Mouse (Mus musculus) c-Kit-positive CD71-negative TER-119-negative erythroid progenitor cells, embryonic 14.5 days (primary cell): ENCODE measurements around the gene Trim14.

ENCODE experiments used
- DNase-seq: peaks from one replicate; pipeline ENCODE4 v3.0.0-alpha.2; 2013; ENCODE audit warnings: low read depth

The Trim14 gene

DNA sequence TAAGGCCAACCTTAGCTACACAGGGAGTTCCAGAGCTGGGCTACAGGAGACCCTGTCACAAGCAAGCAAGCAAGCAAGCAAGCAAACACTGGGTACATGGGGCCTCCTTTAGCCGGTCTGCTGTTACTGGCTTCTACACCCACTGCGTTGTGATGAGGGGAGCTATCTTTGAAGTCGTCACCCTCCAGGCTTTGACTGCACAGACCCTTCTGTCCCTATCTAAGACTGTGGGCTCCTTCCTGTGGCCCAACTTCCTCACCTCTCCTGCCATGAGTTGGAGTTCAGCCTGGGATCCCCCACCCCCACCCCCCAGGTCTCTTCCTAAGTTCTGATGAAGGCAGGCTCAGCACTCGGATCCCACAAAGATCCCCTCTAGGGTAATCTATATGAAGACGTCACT is 26.1 kb upstream of the Trim14 start:
- no peak for DNase-seq

DNA sequence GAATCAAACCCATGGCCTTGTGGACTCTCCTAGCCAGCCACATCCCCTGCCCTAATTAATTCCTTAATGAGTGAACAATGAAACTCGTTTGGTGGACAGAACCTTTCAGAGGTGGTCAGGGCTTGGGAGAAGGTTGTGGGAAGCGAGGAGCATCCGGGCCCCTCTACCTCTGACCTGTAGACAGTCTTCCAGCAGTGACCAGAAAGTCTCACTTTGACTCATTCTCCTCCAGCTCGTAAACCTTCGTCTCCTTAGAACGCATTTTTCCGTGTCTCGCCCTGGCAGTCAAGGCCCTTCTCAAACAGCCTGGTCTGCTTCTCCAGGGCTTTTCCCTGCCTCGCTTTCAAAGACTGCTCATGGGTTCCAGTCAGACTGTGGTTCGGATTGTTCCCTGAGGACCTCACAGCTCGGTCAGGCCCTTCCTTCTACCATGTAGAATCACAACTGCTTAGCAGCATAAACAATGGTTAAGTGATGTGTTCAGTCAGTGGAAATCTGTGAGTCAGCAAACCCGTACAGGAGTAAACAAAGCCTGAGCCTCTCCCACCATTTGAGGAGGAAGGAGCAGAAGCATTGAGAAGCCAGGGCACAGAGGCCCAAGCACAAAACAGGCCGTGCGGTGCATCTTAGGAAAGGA is 24.2 kb upstream of the Trim14 start:
- no peak for DNase-seq

GRCm38 (mm10) chr4:46558672-46559667 is 23.0 kb upstream of the Trim14 start:
- no peak for DNase-seq

DNA sequence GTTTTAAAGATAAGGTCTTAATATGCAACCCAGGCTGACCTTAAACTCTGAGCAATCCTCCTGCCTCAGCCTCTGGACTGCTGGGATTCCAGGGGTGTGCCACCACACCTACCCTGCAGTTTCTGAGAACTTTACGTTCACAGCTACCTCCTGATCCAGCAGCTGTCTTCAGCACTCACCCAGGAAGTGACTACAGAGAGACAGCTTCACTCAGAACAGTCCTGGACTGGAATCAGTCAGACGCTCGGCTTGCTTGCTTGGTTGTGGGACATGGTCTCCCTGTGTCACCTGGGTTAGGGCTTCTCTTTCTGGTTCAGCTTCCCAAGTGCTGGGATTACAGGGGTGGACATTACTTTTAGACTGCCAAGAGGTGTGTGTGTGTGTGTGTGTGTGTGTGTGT is 21.0 kb upstream of the Trim14 start:
- DNase-seq = no peak

DNA sequence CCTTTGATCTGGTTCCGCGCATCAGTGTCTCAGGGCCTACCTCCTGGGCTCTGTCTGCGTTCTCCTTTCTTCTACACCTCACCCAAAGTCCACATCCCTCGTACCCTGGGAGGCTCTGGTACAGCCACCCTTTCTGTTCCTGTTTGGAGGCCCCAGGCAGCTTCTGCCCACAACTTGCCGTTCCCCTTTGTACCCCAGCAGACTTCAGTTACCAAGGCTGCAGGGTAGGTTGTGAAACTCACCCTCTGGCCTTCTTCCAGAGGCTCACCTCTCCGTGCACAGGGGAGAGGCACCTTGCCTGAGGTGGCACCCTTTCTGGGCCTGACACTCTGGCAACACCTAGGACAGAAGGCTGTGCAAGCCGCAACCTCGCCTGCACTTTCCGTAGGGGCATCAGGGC is 19.8 kb upstream of the Trim14 start:
- no peak for DNase-seq

- no peak for DNase-seq
These were observed 18.5 kb upstream of the Trim14 start for GRCm38 (mm10) chr4:46554295-46555069.

- no peak for DNase-seq
These were observed 17.9 kb upstream of the Trim14 start for GRCm38 (mm10) chr4:46553864-46554263.

GRCm38 (mm10) chr4:46550406-46550805 is 14.5 kb upstream of the Trim14 start:
- DNase-seq = no peak

DNA sequence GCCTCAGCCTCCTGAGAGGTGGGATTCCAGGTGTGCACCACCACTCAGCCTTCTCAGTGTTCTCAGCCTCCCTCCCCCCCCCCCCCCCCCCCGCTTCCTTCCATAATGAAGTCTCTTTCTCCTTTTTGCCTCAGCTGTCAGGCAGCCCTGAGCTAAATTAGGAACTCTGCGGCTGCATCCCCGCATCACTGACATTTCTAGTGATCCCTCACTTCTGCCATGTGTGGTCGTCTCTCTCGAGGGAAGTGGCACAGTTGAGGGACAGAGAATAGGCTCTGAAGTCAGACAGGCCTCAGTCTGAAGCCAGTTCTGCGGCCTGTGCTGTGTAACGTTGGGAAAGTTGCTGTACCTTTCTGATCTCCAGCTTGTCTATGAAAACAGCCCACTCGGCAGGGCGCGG is 14.0 kb upstream of the Trim14 start:
- no peak for DNase-seq

DNA sequence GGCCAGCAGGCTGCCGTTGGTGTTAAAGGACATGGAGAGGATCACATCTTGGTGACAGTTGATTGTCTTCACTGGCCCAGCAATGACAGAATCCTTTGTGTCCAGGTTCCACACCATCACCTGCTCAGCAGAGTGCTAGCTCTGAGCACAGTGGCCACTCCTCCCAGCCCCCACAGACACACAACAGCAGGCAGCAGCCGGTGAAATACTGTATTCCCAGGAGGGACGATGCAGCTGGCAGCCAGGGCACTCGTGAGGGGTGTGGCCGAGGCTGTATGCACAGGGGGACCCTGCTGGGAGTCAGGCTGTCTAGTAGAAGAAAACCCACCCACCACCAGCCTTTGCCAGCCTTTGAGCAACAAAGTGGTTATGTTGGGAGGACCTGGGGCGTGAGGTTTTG is 10.8 kb upstream of the Trim14 start:
- no peak for DNase-seq

- DNase-seq = no peak
These were observed 9.6 kb upstream of the Trim14 start for GRCm38 (mm10) chr4:46545498-46545897.

DNA sequence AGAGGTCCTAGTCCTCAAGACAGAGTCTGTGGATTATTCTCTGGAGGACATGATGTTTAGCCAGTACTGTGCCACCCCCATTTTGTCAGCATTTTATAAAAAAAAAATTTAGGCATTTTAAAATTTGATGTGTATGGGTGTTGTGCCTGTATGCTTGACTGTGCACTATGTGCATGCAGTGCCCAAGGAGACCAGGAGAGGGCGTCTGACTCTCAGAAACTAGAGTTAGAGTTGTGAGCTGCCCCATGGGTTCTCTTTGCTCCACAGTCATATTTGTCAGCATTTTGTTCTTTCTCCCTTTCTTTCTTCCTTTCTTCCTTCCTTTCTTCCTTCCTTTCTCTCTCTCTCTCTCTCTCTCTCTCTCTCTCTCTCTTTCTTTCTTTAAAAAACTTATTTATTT is 8.4 kb upstream of the Trim14 start:
- peak; percentile 73 for DNase-seq

- no peak for DNase-seq
These were observed 7.6 kb upstream of the Trim14 start for GRCm38 (mm10) chr4:46543366-46544050.

- no peak for DNase-seq
These were observed 5.8 kb upstream of the Trim14 start for GRCm38 (mm10) chr4:46541707-46542106.

GRCm38 (mm10) chr4:46539167-46539566 is 3.2 kb upstream of the Trim14 start:
- DNase-seq = no peak

GRCm38 (mm10) chr4:46535094-46535830 is 679 bp downstream of the Trim14 start:
- no peak for DNase-seq

GRCm38 (mm10) chr4:46533934-46534720 is 1.8 kb downstream of the Trim14 start:
- DNase-seq = no peak

- DNase-seq = no peak
These were observed 3.0 kb downstream of the Trim14 start for GRCm38 (mm10) chr4:46532926-46533325.

DNA sequence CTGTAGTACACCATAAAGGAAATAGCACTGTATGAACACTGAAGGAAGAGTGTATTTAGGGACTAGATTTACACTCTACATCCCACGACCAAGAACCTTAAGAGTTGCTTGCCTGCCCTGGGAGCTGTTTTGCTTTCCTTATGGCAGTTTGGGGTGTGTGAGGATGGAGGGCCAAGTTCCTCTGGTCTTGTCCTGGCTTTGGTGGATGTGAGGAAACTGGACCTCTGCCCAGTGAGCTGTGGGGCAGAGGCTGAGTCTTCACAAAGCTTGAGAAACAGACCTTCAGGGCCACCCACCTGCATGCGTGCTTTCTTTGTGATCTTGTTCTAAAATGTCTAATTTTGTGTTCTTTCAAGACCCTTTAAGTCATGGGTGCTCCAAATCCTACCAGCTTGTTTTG is 3.4 kb downstream of the Trim14 start:
- DNase-seq = no peak

GRCm38 (mm10) chr4:46529722-46530121 is 6.2 kb downstream of the Trim14 start:
- no peak for DNase-seq

- no peak for DNase-seq
These were observed 8.4 kb downstream of the Trim14 start for GRCm38 (mm10) chr4:46527558-46527926.
